Mouse (Mus musculus): ENCODE measurements around the gene Lnpep.
A peak's percentile ranks its signal among the peaks of the same experiment; 100 is the strongest.
"Not testable (repeated sequence)": the region's sequence is repeated elsewhere in the genome, so short reads cannot be mapped to it uniquely, and the experiment has no call there.

Lnpep gene

GRCm38 (mm10) chr17:17608416-17608988, 16.3 kb downstream of the Lnpep start:
- DNase-seq (ENCODE audit: low spot score) = no peak

GRCm38 (mm10) chr17:17604554-17604953, 20.3 kb downstream of the Lnpep start:
- DNase-seq (ENCODE audit: low spot score) = no peak

- no peak for DNase-seq (ENCODE audit: low spot score)
These were observed 21.2 kb downstream of the Lnpep start for GRCm38 (mm10) chr17:17603609-17604008.

GRCm38 (mm10) chr17:17602786-17603185, 22.1 kb downstream of the Lnpep start:
- no peak for DNase-seq (ENCODE audit: low spot score)

GRCm38 (mm10) chr17:17602330-17602729, 22.5 kb downstream of the Lnpep start:
- DNase-seq (ENCODE audit: low spot score) = no peak

DNA sequence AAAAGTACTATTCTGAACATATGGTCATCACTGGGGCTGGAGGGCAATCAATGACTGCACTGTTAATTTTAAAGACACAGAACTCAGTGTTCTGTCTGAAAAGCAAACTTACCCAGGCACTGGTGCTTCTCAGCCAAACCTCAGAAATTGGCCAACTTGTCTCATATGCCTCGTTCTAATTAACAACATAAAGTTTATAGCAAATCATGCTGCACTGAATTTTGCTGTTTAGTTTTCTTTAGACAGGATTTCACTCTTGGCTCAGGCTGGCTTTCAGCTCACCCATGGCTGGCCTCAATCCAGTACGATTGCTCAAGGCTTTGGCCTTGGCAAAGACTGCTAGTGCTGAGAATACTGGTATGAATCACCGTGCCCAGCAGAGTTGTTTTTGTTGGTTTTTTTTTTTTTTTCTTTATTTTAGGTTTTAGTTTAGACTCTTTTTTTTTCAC, 24.0 kb downstream of the Lnpep start:
- DNase-seq (ENCODE audit: low spot score) = no peak

GRCm38 (mm10) chr17:17600001-17600400, 24.8 kb downstream of the Lnpep start:
- no peak for DNase-seq (ENCODE audit: low spot score)

DNA sequence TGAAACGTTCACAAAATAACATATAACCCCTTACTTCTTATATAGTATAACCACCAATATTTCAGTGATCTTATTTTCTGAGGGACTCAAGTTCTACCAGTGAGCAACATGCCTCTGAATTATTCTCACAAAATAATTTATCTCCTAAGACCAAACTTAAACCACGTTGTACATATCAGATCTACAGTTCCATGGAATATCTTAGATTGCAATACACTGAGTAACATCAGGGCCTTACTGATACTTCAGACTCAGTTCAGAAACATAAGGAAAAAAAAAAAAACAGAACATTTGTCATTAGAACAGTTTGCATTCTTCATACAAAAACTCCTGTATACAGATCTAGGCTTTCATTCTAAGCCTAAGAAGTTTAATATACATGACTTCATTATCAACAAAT, 26.5 kb downstream of the Lnpep start:
- no peak for DNase-seq (ENCODE audit: low spot score)

GRCm38 (mm10) chr17:17592926-17593325, 31.9 kb downstream of the Lnpep start:
- no peak for DNase-seq (ENCODE audit: low spot score)

- DNase-seq (ENCODE audit: low spot score) = no peak
These were observed 37.4 kb downstream of the Lnpep start for GRCm38 (mm10) chr17:17587333-17588047.

DNA sequence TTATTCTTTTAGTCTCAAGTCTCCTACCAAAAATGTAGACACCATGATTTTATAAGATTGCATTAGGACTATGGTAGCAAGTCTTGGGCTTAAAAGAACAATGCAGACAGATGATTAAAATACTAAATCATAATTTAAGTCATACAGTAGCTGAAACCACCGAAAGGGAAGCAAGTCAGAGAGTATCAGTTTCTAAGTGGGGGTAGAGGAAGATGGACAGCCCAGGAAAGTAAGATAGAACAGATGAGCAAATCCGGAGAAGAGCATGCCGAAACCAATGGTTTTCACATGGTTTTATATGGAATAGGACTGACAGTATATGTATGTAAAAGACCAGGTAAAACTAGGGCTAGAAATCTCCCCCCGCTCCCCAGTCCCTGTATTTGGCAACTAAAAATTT, 39.7 kb downstream of the Lnpep start:
- DNase-seq (ENCODE audit: low spot score) = no peak

- DNase-seq (ENCODE audit: low spot score) = peak; percentile 18
These were observed 41.0 kb downstream of the Lnpep start for GRCm38 (mm10) chr17:17583896-17584295.

GRCm38 (mm10) chr17:17581234-17581633, 43.6 kb downstream of the Lnpep start:
- DNase-seq (ENCODE audit: low spot score) = no peak

- no peak for DNase-seq (ENCODE audit: low spot score)
These were observed 48.5 kb downstream of the Lnpep start for GRCm38 (mm10) chr17:17576399-17576798.

GRCm38 (mm10) chr17:17567071-17567470, 57.8 kb downstream of the Lnpep start:
- DNase-seq (ENCODE audit: low spot score) = peak; percentile 82

DNA sequence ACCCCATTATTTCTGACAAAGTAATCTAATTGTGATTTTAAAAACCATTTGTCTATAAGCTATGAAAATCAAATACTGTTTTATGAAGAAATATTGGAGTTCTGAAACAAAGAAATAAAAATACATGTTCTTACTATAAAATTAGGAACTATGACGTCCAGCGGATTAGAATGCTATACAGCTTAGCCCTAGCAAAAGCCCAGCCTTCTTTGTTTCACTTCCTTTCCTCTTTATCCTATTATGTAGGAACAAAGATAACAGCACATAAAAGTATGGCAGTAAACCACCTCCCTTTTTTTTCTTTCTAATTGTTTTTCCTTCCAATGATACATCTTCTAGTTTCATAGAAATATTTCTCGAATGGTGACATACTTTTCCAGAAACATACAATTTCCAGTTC, 75.9 kb downstream of the Lnpep start:
- no peak for DNase-seq (ENCODE audit: low spot score)

DNA sequence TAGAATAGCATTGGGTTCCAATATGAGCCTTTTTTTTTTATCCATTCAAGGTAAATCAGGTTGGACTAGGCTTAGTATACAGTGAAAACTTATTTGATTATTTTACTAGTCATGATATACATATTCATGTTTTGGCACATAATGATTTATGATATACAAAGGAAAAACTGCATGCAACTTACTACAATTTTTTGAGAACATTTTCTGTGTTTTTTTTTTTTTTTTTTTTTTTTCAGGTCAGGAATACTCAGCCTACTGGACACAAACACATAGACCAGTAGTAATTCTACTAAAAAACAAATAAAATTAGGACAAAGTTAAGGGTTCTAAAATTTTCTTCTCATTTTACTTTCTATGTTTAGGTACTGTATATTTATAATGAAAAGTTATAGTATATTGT, 93.5 kb downstream of the Lnpep start:
- no peak for DNase-seq (ENCODE audit: low spot score)

GRCm38 (mm10) chr17:17516384-17517016, 108.3 kb downstream of the Lnpep start:
- no peak for DNase-seq (ENCODE audit: low spot score)

GRCm38 (mm10) chr17:17506677-17507076, 118.2 kb downstream of the Lnpep start:
- DNase-seq (ENCODE audit: low spot score) = no peak

DNA sequence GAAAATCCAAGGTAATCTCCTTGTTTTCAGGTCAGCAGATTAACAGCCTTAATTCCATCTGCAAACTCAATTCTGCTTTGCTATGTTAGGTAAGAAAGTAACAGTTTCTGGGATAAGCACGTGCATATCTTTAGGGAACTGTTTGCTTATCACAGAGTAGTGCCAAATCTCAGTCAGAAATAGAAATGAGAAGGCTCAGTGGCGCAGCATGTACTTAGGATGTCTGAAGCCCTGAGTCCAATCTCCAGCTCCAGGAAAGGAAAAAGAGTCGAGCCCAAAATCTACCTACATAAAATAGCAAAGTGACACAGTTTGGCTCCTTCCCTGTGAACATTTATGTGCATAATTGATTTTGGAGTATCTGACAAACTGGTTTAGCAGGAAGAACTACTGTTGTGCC, 125.6 kb downstream of the Lnpep start:
- DNase-seq (ENCODE audit: low spot score) = no peak

- DNase-seq (ENCODE audit: low spot score) = peak; percentile 50
These were observed 126.0 kb downstream of the Lnpep start for GRCm38 (mm10) chr17:17498848-17499247.

DNA sequence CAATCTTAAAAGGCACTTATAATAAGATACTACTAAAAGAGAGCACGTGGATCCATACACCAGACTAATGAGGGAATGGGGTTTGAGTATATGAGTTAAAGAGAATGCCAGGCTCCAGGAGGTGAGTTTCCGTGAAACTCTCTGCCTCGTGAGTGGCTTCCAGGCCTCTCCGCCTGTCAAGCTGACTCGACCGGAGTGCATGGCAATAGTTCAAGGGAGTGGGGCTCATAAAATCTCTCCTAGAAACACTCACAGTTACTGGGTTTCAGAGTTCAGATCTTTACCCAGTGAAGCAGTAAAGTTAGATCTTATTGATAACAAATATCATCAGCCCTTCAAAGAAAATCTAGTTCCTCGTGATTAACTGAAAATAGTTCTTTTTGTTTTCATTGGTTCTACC, 128.1 kb downstream of the Lnpep start:
- DNase-seq (ENCODE audit: low spot score) = no peak

DNA sequence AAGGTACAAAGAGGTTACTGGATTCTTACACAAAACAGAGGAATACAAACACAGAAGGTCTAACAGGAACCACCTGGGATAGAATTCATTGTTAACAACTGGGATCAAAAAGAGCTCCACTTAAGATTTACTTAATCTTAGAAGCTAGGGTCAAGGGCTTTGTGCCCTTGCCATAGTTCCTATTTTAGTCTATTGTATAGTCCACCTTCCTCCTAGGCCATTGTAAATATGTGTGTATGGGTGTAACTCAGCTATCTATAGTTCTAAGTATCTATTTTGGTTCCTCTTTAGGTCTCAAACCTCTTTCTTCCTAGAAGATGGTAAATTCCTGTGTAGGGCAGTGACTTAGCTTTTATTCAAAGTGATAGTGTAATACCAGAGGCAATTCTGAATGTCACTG, 128.6 kb downstream of the Lnpep start:
- DNase-seq (ENCODE audit: low spot score) = not testable (repeated sequence)

All from embryo, embryonic 10.5 days (tissue).